Mouse (Mus musculus): ENCODE results near the gene Myl7.

- TF ChIP-seq POLR2A (IDR thresholded peaks at IDR 0.05; ENCODE audit: extremely low read depth, insufficient read depth, low read length): no peak
- no peak for TF ChIP-seq CTCF (IDR thresholded peaks at IDR 0.05; ENCODE audit: low read depth, low read length)
These were observed 21.0 kb upstream of the Myl7 start for GRCm38 (mm10) chr11:5919606-5920005.
